Mouse (Mus musculus) midbrain, embryonic 10.5 days (tissue): Measurements from ENCODE around the gene Camp. TPM values are rescaled to one million over a fixed set of nuclear protein-coding genes. Genes with fewer than 3 reads are reported as not detected.

Experiments
- DNase-seq: peaks from one replicate; pipeline ENCODE4 v3.0.0-alpha.2; 2017; ENCODE audit warnings: low spot score
- H3K27ac ChIP-seq: fragments of 300-500 bp; sonication (generic); replicated peaks from 2 replicates; pipeline ENCODE4 v1.5.1; 2016; ENCODE audit warnings: mild to moderate bottlenecking
- H3K27me3 ChIP-seq: fragments of 300-500 bp; sonication (generic); 2 replicates; pipeline ENCODE4 v1.6.1; 2016; ENCODE audit warnings: low read depth, mild to moderate bottlenecking; ENCODE audit not compliant: poor library complexity, severe bottlenecking
- H3K36me3 ChIP-seq: fragments of 300-500 bp; sonication (generic); 2 replicates; pipeline ENCODE4 v1.6.1; 2016; ENCODE audit warnings: mild to moderate bottlenecking, moderate library complexity
- H3K4me1 ChIP-seq: fragments of 300-500 bp; sonication (generic); 2 replicates; pipeline ENCODE4 v1.6.1; 2016
- H3K4me3 ChIP-seq: fragments of 300-500 bp; sonication (generic); 2 replicates; pipeline ENCODE4 v1.5.1; 2016; ENCODE audit warnings: mild to moderate bottlenecking, moderate library complexity
- H3K9me3 ChIP-seq: fragments of 300-500 bp; sonication (generic); replicated peaks from 2 replicates; pipeline ENCODE4 v1.6.1; 2016; ENCODE audit warnings: mild to moderate bottlenecking
- WGBS: fragments of 180-500 bp; shearing (Covaris S2); methylation state at CpG from one replicate; pipeline ENCODE4 v1.1.7; 2016; 5-methylcytosine and 5-hydroxymethylcytosine counted together
- polyA plus RNA-seq: library from polyadenylated mRNA; unstranded; fragments of >200 nt; fragmentation: Nextera tagmentation; extraction: Ambion mirVana; gene quantifications from 2 replicates; pipeline ENCODE4 v1.2.1, GENCODE M21; 2016

Gene Camp
- polyA plus RNA-seq, result 0.16 TPM in 1 of 2 replicates, not detected in the other

DNA sequence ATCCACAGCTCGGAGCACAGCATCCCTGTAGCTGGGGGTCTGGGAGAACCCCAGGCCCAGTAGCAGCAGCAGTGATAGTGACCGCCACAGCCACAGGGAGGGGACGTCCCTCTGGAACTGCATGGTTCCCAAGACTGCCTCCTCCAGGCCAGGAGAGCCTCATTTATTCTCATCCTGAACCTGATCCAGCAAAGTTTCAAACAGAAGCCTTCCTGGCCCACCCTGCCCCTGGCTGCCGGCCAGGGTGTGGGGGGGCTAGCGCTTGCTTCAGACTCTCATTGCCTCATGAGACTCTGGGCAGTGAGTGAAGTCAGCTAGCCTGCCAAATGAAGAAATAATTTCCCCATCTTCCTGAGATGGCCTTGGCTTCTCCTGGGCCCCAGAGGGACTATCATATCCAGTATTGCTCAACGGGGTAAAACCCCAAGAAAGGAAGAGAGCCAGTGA, at the start of gene Camp:
TSS of gene Camp (minus strand) at position 306 of the 447 bp plus-strand sequence.
- WGBS, result 87% methylated on average over 6 of the region's 6 CpGs

DNA sequence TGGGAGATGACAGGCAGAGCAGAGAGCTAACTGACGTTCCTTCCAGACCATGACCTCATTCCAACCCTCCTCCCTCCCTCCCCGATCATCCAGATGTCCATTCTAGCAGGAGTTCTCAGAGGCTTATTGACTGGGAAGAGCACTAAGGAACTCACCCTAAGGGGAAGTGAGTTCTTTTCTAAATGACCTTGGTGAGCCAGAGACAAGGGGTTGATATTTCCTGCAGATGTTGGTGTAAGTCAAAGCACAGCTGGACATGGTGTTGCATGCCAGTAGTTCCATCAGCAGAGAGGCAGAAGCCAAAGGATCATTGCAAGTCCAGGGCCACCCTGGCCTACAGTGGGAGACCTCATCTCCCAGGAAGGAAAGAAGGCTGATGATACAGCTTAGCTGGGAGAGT, 48.6 kb upstream of the Camp start:
- 66% methylated on average over 2 of the region's 2 CpGs for WGBS
- Histone ChIP-seq H3K27me3 (no peaks in the 10 kb centered on the region), H3K27ac (no peak overlapping the region), H3K9me3 (no peaks in the 10 kb centered on the region), H3K4me3 (no peak overlapping the region), H3K36me3 (peaks cover 38% of the 10 kb centered on the region), H3K4me1 (peaks cover 12% of the 10 kb centered on the region)
- DNase-seq, result no peak

More for the DNA sequence above, at the start of gene Camp:
- H3K36me3 ChIP-seq, result peaks cover 8% of the 10 kb centered on the region
- H3K27ac ChIP-seq, result no peak within 1 kb of the TSS
- DNase-seq, result no peak
- H3K27me3 ChIP-seq, result no peaks in the 10 kb centered on the region
- no peaks in the 10 kb centered on the region for H3K4me1 ChIP-seq
- H3K4me3 ChIP-seq, result no peak within 1 kb of the TSS
- H3K9me3 ChIP-seq, result no peaks in the 10 kb centered on the region

DNA sequence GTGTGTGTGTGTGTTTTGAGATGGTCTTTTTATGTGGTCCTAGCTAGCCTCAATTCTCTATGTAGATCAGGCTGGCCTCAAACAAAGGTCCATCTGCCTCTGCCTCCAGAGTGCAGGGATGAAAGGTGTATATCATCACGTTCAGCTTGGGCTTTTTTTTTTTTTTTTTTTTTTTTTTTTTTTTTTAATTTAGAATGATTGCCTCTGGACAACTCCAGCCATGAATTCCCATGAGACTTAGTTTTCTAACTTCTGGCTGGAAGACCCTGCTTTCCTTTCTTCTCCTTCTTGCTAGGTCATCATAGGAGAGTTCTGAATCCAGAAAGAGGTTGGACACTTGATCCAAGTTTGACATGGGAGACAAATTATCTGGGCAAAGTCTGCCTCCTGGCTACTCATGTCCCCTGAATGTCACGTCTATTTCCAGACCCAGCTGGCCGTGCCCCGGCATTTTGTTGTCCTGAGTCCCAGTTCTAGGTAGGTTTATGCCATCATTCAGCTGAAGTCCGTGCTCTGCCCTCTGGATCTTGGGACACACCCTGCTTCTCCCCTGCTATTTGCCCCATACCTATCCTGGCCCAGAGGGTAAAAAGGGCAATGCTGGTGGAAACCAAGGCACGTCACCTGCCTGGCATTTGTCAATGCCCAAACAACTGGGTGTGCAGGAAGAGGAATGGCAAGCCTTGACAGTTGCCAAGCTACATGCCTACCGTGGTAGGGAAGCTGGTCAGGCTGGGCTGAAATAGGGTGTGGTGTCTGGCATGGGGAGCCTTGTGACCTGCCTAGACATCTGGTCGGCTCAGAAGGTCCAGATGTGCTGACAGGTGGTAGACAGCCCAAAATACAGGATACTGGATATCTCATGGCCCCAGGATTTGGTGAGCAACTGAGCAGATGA, 47.1 kb upstream of the Camp start:
- no peak overlapping the region for H3K27ac ChIP-seq
- no peaks in the 10 kb centered on the region for H3K27me3 ChIP-seq
- H3K4me3 ChIP-seq, result no peak overlapping the region
- H3K36me3 ChIP-seq, result peaks cover 53% of the 10 kb centered on the region
- DNase-seq, result no peak
- no peaks in the 10 kb centered on the region for H3K9me3 ChIP-seq
- 86% methylated on average over 8 of the region's 8 CpGs for WGBS
- H3K4me1 ChIP-seq, result peaks cover 12% of the 10 kb centered on the region

GRCm38 (mm10) chr9:109895593-109895992, 46.2 kb upstream of the Camp start:
- WGBS, result 93% methylated on average over 6 of the region's 6 CpGs
- Histone ChIP-seq H3K27ac (no peak overlapping the region), H3K36me3 (peaks cover 62% of the 10 kb centered on the region)

GRCm38 (mm10) chr9:109894413-109895090, 45.1 kb upstream of the Camp start:
- Histone ChIP-seq H3K36me3 (peaks cover 72% of the 10 kb centered on the region), H3K4me3 (no peak overlapping the region), H3K9me3 (no peaks in the 10 kb centered on the region), H3K27me3 (no peaks in the 10 kb centered on the region), H3K27ac (peak overlapping the region; percentile 81), H3K4me1 (peaks cover 12% of the 10 kb centered on the region)
- 40% methylated on average over 6 of the region's 6 CpGs for WGBS
- DNase-seq, result peak; percentile 71

More at GRCm38 (mm10) chr9:109895593-109895992, 46.2 kb upstream of the Camp start:
- no peak for DNase-seq
- Histone ChIP-seq H3K27me3 (no peaks in the 10 kb centered on the region), H3K4me3 (no peak overlapping the region), H3K4me1 (peaks cover 12% of the 10 kb centered on the region), H3K9me3 (no peaks in the 10 kb centered on the region)

- Histone ChIP-seq H3K36me3 (peaks cover 90% of the 10 kb centered on the region), H3K9me3 (no peaks in the 10 kb centered on the region), H3K4me1 (peaks cover 12% of the 10 kb centered on the region), H3K4me3 (no peak overlapping the region), H3K27ac (no peak overlapping the region), H3K27me3 (no peaks in the 10 kb centered on the region)
- WGBS, result 76% methylated on average over 5 of the region's 5 CpGs
- DNase-seq, result peak; percentile 67
These were observed 43.3 kb upstream of the Camp start for GRCm38 (mm10) chr9:109892651-109893250.

DNA sequence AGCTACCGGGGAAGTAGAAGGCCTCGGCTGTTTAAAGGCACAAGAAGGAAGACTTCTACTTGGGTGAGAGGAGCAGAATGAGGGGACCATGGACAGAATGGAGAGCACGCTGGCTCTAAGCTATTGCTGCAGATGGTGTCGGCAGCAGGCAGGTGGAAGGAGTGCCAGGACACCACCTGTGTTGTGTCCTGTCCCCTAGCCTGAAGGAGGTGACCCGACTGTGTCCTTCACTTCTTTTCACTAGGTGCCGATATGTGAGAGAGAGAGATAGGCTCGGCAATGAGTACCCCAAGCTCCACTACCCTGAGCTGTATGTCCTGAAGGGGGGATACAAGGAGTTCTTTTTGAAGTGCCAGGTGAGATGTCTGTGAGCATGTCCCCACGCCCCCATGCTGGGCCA, 42.1 kb upstream of the Camp start:
- WGBS, result 91% methylated on average over 8 of the region's 8 CpGs
- no peak overlapping the region for H3K27ac ChIP-seq
- H3K4me3 ChIP-seq, result no peak overlapping the region
- H3K36me3 ChIP-seq, result peaks cover 98% of the 10 kb centered on the region
- no peaks in the 10 kb centered on the region for H3K9me3 ChIP-seq
- H3K27me3 ChIP-seq, result no peaks in the 10 kb centered on the region
- DNase-seq, result no peak
- H3K4me1 ChIP-seq, result peaks cover 12% of the 10 kb centered on the region

DNA sequence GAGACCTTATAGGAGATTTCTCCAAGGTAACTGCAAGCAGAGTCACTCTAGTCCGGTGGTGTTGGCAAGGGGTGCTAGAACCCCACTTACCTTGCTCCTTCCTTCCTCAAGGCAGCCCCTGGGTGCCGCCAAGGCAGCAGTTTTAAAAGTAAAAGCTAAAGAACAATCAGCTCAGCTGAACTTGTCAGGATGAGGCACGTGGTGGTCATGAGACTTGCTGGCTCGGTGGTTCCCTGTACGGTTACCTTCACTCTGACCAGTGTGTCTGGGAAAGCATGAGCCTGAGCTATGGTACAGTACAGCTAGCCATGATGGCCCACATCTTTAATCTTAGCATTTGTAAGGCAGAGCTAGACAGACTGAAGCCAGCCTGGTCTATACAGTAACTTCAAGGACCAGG, 37.9 kb upstream of the Camp start:
- H3K27ac ChIP-seq, result no peak overlapping the region
- WGBS, result 93% methylated on average over 5 of the region's 5 CpGs
- H3K4me1 ChIP-seq, result no peaks in the 10 kb centered on the region
- no peak for DNase-seq
- H3K27me3 ChIP-seq, result no peaks in the 10 kb centered on the region
- peaks cover 100% of the 10 kb centered on the region for H3K36me3 ChIP-seq
- H3K4me3 ChIP-seq, result no peak overlapping the region
- H3K9me3 ChIP-seq, result no peaks in the 10 kb centered on the region

- Histone ChIP-seq H3K36me3 (peaks cover 100% of the 10 kb centered on the region), H3K9me3 (no peaks in the 10 kb centered on the region), H3K27ac (no peak overlapping the region), H3K4me1 (no peaks in the 10 kb centered on the region), H3K4me3 (no peak overlapping the region), H3K27me3 (no peaks in the 10 kb centered on the region)
- no peak for DNase-seq
- WGBS, result 88% methylated on average over 4 of the region's 4 CpGs
These were observed 36.8 kb upstream of the Camp start for GRCm38 (mm10) chr9:109886259-109886658.

- 91% methylated on average over 1 of the region's 1 CpGs for WGBS
- no peak for DNase-seq
- H3K4me3 ChIP-seq, result no peak overlapping the region
- no peaks in the 10 kb centered on the region for H3K9me3 ChIP-seq
- H3K27me3 ChIP-seq, result no peaks in the 10 kb centered on the region
- peaks cover 24% of the 10 kb centered on the region for H3K4me1 ChIP-seq
- peaks cover 73% of the 10 kb centered on the region for H3K36me3 ChIP-seq
- H3K27ac ChIP-seq, result no peak overlapping the region
These were observed 29.9 kb upstream of the Camp start for GRCm38 (mm10) chr9:109879305-109879704.

DNA sequence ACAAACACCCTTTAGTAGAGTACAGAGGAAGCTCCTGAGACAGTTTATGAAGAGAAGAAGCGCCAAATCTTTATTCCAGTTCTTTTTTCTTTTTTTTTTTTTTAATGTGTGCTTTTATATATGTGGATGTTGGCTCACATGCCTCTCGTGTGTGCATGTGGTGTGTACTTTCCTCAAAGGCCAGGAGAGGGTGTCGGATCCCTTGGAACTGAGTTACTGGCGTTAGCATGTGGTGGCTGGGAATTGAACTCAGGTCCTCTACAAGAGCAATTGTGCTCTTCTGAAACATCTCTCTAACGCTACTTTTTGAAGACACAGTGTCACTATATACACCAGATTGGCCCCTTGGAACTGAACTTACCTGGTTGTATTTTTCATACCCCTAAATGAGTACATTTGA, 28.2 kb upstream of the Camp start:
- DNase-seq, result no peak
- peak overlapping the region; percentile 99 for H3K4me3 ChIP-seq
- H3K4me1 ChIP-seq, result peaks cover 24% of the 10 kb centered on the region
- H3K27me3 ChIP-seq, result no peaks in the 10 kb centered on the region
- peaks cover 56% of the 10 kb centered on the region for H3K36me3 ChIP-seq
- WGBS, result 80% methylated on average over 5 of the region's 5 CpGs
- no peak overlapping the region for H3K27ac ChIP-seq
- no peaks in the 10 kb centered on the region for H3K9me3 ChIP-seq

GRCm38 (mm10) chr9:109876756-109877155, 27.3 kb upstream of the Camp start:
- DNase-seq, result no peak
- 10% methylated on average over 3 of the region's 3 CpGs for WGBS

More at GRCm38 (mm10) chr9:109876756-109877155, 27.3 kb upstream of the Camp start:
- Histone ChIP-seq H3K36me3 (peaks cover 47% of the 10 kb centered on the region), H3K9me3 (no peaks in the 10 kb centered on the region), H3K27ac (peak overlapping the region; percentile 96), H3K4me1 (peaks cover 24% of the 10 kb centered on the region), H3K4me3 (peak overlapping the region; percentile 99), H3K27me3 (no peaks in the 10 kb centered on the region)
